Mouse (Mus musculus) urinary bladder, adult 2 months (tissue): ENCODE results near the gene Olfr373. TPM values are rescaled to one million over a fixed set of nuclear protein-coding genes. Genes with fewer than 3 reads are reported as not detected.
"Not testable (repeated sequence)": the region's sequence is repeated elsewhere in the genome, so short reads cannot be mapped to it uniquely, and the experiment has no call there.

Experiments used
- DNase-seq: peaks from one replicate; pipeline ENCODE4 v3.0.0; 2022; ENCODE audit warnings: low spot score
- polyA plus RNA-seq: library from polyadenylated mRNA; depleted of rRNA; stranded (reverse); fragments of >200 nt; gene quantifications from 2 replicates; pipeline ENCODE4 v1.2.3, GENCODE M21; 2012; rRNA removed

The Olfr373 gene
- not detected in 2 replicates for polyA plus RNA-seq

- DNase-seq = not testable (repeated sequence)
Observed at GRCm38 (mm10) chr8:72082877-72083276, at the start of gene Olfr373. Gene Olfr373, plus strand, starts transcription at chr8:72083177.

- not testable (repeated sequence) for DNase-seq
Observed at GRCm38 (mm10) chr8:72040918-72041317, 42.1 kb upstream of the Olfr373 start, which contains the start of gene Olfr372. Gene Olfr372, plus strand, starts transcription at chr8:72041218.

GRCm38 (mm10) chr8:72042493-72042892 lies 40.5 kb upstream of the Olfr373 start:
- DNase-seq = no peak

GRCm38 (mm10) chr8:72054633-72055032 lies 28.3 kb upstream of the Olfr373 start:
- DNase-seq = not testable (repeated sequence)

- not testable (repeated sequence) for DNase-seq
Observed at GRCm38 (mm10) chr8:72057643-72058042, 25.3 kb upstream of the Olfr373 start.

GRCm38 (mm10) chr8:72066819-72067399 lies 16.1 kb upstream of the Olfr373 start:
- not testable (repeated sequence) for DNase-seq

- DNase-seq = no peak
Observed at GRCm38 (mm10) chr8:72084744-72085143, 1.8 kb downstream of the Olfr373 start.

- DNase-seq = not testable (repeated sequence)
Observed at GRCm38 (mm10) chr8:72087611-72088010, 4.6 kb downstream of the Olfr373 start.

GRCm38 (mm10) chr8:72096721-72097120 lies 13.7 kb downstream of the Olfr373 start:
- DNase-seq = not testable (repeated sequence)

- not testable (repeated sequence) for DNase-seq
Observed at GRCm38 (mm10) chr8:72099377-72100103, 16.6 kb downstream of the Olfr373 start.

- no peak for DNase-seq
Observed at GRCm38 (mm10) chr8:72105165-72105564, 22.2 kb downstream of the Olfr373 start.

GRCm38 (mm10) chr8:72106740-72107139 lies 23.8 kb downstream of the Olfr373 start, which contains the start of gene Olfr374:
Gene Olfr374, plus strand, starts transcription at chr8:72107040.
- DNase-seq = no peak

- no peak for DNase-seq
Observed at GRCm38 (mm10) chr8:72110876-72111275, 27.9 kb downstream of the Olfr373 start.

- no peak for DNase-seq
Observed at GRCm38 (mm10) chr8:72112486-72112885, 29.5 kb downstream of the Olfr373 start.

GRCm38 (mm10) chr8:72115202-72115601 lies 32.2 kb downstream of the Olfr373 start:
- no peak for DNase-seq

- DNase-seq = no peak
Observed at GRCm38 (mm10) chr8:72118616-72119015, 35.6 kb downstream of the Olfr373 start.

- not testable (repeated sequence) for DNase-seq
Observed at GRCm38 (mm10) chr8:72121486-72121885, 38.5 kb downstream of the Olfr373 start.

GRCm38 (mm10) chr8:72121997-72122396 lies 39.0 kb downstream of the Olfr373 start:
- DNase-seq = no peak

- DNase-seq = no peak
Observed at GRCm38 (mm10) chr8:72127834-72128233, 44.9 kb downstream of the Olfr373 start.

- DNase-seq = no peak
Observed at GRCm38 (mm10) chr8:72131251-72131650, 48.3 kb downstream of the Olfr373 start.

GRCm38 (mm10) chr8:72131901-72132300 lies 48.9 kb downstream of the Olfr373 start:
- no peak for DNase-seq

GRCm38 (mm10) chr8:72132417-72132816 lies 49.4 kb downstream of the Olfr373 start:
- DNase-seq = no peak

- no peak for DNase-seq
Observed at GRCm38 (mm10) chr8:72132891-72133290, 49.9 kb downstream of the Olfr373 start.
